Mouse (Mus musculus) kidney, postnatal 36 days (tissue): ENCODE results near the gene 4930579G24Rik.

ENCODE experiments used
- DNase-seq, 2 experiments: peaks; one replicate each; pipeline ENCODE4 v3.0.0; 2021 to 2022; ENCODE audit warnings: mixed read lengths in 2 of 2

4930579G24Rik gene

GRCm38 (mm10) chr3:79628561-79629415 lies at the start of gene 4930579G24Rik:
Gene 4930579G24Rik (plus strand): TSS chr3:79629079.
- peak; percentile 96 to 99 for DNase-seq

GRCm38 (mm10) chr3:79579891-79580575 lies 48.8 kb upstream of the 4930579G24Rik start:
- no peak for DNase-seq

- DNase-seq: peak; percentile 93 to 95
Measured at GRCm38 (mm10) chr3:79586804-79587203, 42.1 kb upstream of the 4930579G24Rik start.

- DNase-seq: peak; percentile 31 to 69
Measured at GRCm38 (mm10) chr3:79589671-79590070, 39.2 kb upstream of the 4930579G24Rik start.

GRCm38 (mm10) chr3:79590863-79591792 lies 37.8 kb upstream of the 4930579G24Rik start, which contains the start of gene Ppid:
Gene Ppid (plus strand): TSS chr3:79591342.
- DNase-seq: peak; percentile 83 to 87

- no peak for DNase-seq
Measured at GRCm38 (mm10) chr3:79591793-79592471, 36.9 kb upstream of the 4930579G24Rik start.

GRCm38 (mm10) chr3:79595468-79595867 lies 33.4 kb upstream of the 4930579G24Rik start:
- DNase-seq: no peak

GRCm38 (mm10) chr3:79609886-79610285 lies 19.0 kb upstream of the 4930579G24Rik start:
- no peak for DNase-seq

- DNase-seq: no peak
Measured at GRCm38 (mm10) chr3:79627484-79628181, 1.2 kb upstream of the 4930579G24Rik start.

GRCm38 (mm10) chr3:79628182-79628560 lies 708 bp upstream of the 4930579G24Rik start:
- DNase-seq: peak; percentile 60

GRCm38 (mm10) chr3:79629416-79629730 lies 494 bp downstream of the 4930579G24Rik start, which contains the start of gene Etfdh:
Gene Etfdh (minus strand): TSS chr3:79629500.
- peak; percentile 58 to 76 for DNase-seq

- DNase-seq: no peak
Measured at GRCm38 (mm10) chr3:79652129-79652528, 23.2 kb downstream of the 4930579G24Rik start.

GRCm38 (mm10) chr3:79656682-79657081 lies 27.8 kb downstream of the 4930579G24Rik start:
- peak in 1 of 2 experiments; percentile 3 for DNase-seq

GRCm38 (mm10) chr3:79664787-79665408 lies 36.0 kb downstream of the 4930579G24Rik start:
- peak; percentile 59 to 69 for DNase-seq

GRCm38 (mm10) chr3:79670556-79670955 lies 41.7 kb downstream of the 4930579G24Rik start:
- peak; percentile 21 to 51 for DNase-seq

GRCm38 (mm10) chr3:79672188-79672587 lies 43.3 kb downstream of the 4930579G24Rik start:
- no peak for DNase-seq

- peak; percentile 55 to 83 for DNase-seq
Measured at GRCm38 (mm10) chr3:79673082-79673481, 44.2 kb downstream of the 4930579G24Rik start.

GRCm38 (mm10) chr3:79674641-79675040 lies 45.8 kb downstream of the 4930579G24Rik start:
- DNase-seq: no peak

GRCm38 (mm10) chr3:79676411-79676810 lies 47.5 kb downstream of the 4930579G24Rik start:
- DNase-seq: no peak
